In genomic region chr1:155809706-155810442, GRCm38 (mm10) we compare ENCODE assay signal across 8 mouse cellular contexts. TPM values are rescaled to one million over a fixed set of nuclear protein-coding genes. Genes with fewer than 3 reads are reported as not detected.
A peak's percentile ranks its signal among the peaks of the same experiment; 100 is the strongest.
DNase-seq lines count a peak whose midpoint lies in the region; ATAC-seq lines count a peak whose summit lies in the region.

No protein-coding gene starts in this region.

- no peaks in the 10 kb centered on the region for H3K27me3 ChIP-seq in kidney, embryonic 15.5 days
- H3K27me3 ChIP-seq in hindbrain, embryonic 11.5 days (ENCODE audit: control insufficient read depth, insufficient read depth, low read length): no peaks in the 10 kb centered on the region

- H3K4me1 ChIP-seq in kidney, embryonic 15.5 days: peaks cover 21% of the 10 kb centered on the region
- H3K4me1 ChIP-seq in hindbrain, embryonic 11.5 days (replicated peaks; ENCODE audit: control insufficient read depth, insufficient read depth, low read length): no peaks in the 10 kb centered on the region

- 0 out of 2 replicates have a peak, but pooled peaks cover 2% of the 10 kb centered on the region for H3K36me3 ChIP-seq in kidney, embryonic 15.5 days
- H3K36me3 ChIP-seq in hindbrain, embryonic 11.5 days (ENCODE audit: control insufficient read depth, insufficient read depth, low read length): no peaks in the 10 kb centered on the region

- 0 out of 2 replicates have a peak overlapping the region, but pooled peaks have one; percentile 10 for H3K27ac ChIP-seq in kidney, embryonic 15.5 days
- no peak overlapping the region for H3K27ac ChIP-seq in hindbrain, embryonic 11.5 days (ENCODE audit: low read depth, low read length)

- H3K4me3 ChIP-seq in kidney, embryonic 15.5 days (replicated peaks): no peak overlapping the region
- no peak overlapping the region for H3K4me3 ChIP-seq in hindbrain, embryonic 11.5 days (ENCODE audit: low read depth, low read length)

- WGBS in kidney, embryonic 15.5 days: 65% methylated on average over 10 of the region's 10 CpGs
- 68% methylated on average over 10 of the region's 10 CpGs for WGBS in hindbrain, embryonic 11.5 days

- no peak overlapping the region for H3K9ac ChIP-seq in kidney, embryonic 15.5 days
- H3K9ac ChIP-seq in hindbrain, embryonic 11.5 days (ENCODE audit: low read depth, low read length): no peak overlapping the region

- DNase-seq in kidney, postnatal 14 days: no peak
- DNase-seq in hindbrain, embryonic 11.5 days (ENCODE audit: low spot score): peak; percentile 33
- peak; percentile 75 for DNase-seq in lung, postnatal 25 days (ENCODE audit: low spot score)
- DNase-seq in adrenal gland, adult 2 months: no peak
- no peak for DNase-seq in spleen, adult 18-20 months
- no peak for DNase-seq in spleen, adult 12 weeks (ENCODE audit: low spot score)

- H3K4me2 ChIP-seq in kidney, embryonic 15.5 days: peak overlapping the region; percentile 10; the same call in 1 of the 2 replicates
- H3K4me2 ChIP-seq in hindbrain, embryonic 11.5 days (replicated peaks; ENCODE audit: low read depth, low read length): no peak overlapping the region

- no peak for ATAC-seq in kidney, embryonic 15.5 days (replicated peaks; ENCODE audit: low FRiP score)
- peak; percentile 68 for ATAC-seq in common myeloid progenitor, adult 5-6 weeks (replicated peaks; ENCODE audit: low read depth, poor library complexity, severe bottlenecking)
- ATAC-seq in hindbrain, embryonic 11.5 days (ENCODE audit: low FRiP score): peak; percentile 46; the same call in 1 of the 2 replicates

- no peaks in the 10 kb centered on the region for H3K9me3 ChIP-seq in kidney, embryonic 15.5 days (replicated peaks)
- H3K9me3 ChIP-seq in hindbrain, embryonic 11.5 days (ENCODE audit: control insufficient read depth, low read length): no peaks in the 10 kb centered on the region

RNA-seq across cellular contexts. Expression of gene Qsox1, which starts 2.8 kb away (rescaled TPM):
- 28.2 and 29.4 TPM in 2 replicates for polyA plus RNA-seq in kidney, embryonic 15.5 days (2015; fragmentation: Nextera tagmentation; extraction: Ambion mirVana)
- total RNA-seq in common myeloid progenitor, adult 5-6 weeks (2017): 21.5 and 23.8 TPM in 2 replicates
- 9.8 and 12.5 TPM in 2 replicates for polyA plus RNA-seq in hindbrain, embryonic 11.5 days (2014; fragmentation: Nextera tagmentation; extraction: Ambion mirVana)
- 10 to 100 TPM; 49.6 to 71.8 TPM for total RNA-seq in adrenal gland, adult 2 months (2021)
- polyA plus RNA-seq in adrenal gland, adult 2 months (2012; rRNA removed): 66.6 and 82.6 TPM in 2 replicates

RNA-seq across cellular contexts. Expression of gene Lhx4, which starts 58.4 kb away (rescaled TPM):
- not detected in 2 replicates for polyA plus RNA-seq in kidney, embryonic 15.5 days (2015; fragmentation: Nextera tagmentation; extraction: Ambion mirVana)
- not detected in 2 replicates for total RNA-seq in common myeloid progenitor, adult 5-6 weeks (2017)
- 5.1 and 7.9 TPM in 2 replicates for polyA plus RNA-seq in hindbrain, embryonic 11.5 days (2014; fragmentation: Nextera tagmentation; extraction: Ambion mirVana)
- total RNA-seq in adrenal gland, adult 2 months (2021): under 1 TPM in 1 of 2 experiments, not detected in 1; 0.10 TPM
- polyA plus RNA-seq in adrenal gland, adult 2 months (2012; rRNA removed): 0.02 TPM in 1 of 2 replicates, not detected in the other

Comparison
In these comparisons a context has a peak if more than half of its experiments do, and no peak if none do; other contexts are left out.
1. DNase-seq: peak in hindbrain, embryonic 11.5 days (single experiment) and lung, postnatal 25 days (single experiment); none in kidney, postnatal 14 days (single experiment), adrenal gland, adult 2 months (single experiment), spleen, adult 18-20 months (0 of 2) and spleen, adult 12 weeks (single experiment).